Mouse (Mus musculus) liver, postnatal 0 days (tissue): ENCODE results near the gene Naa50.

ENCODE experiments used
- CTCF ChIP-seq: sonication (generic); IDR thresholded peaks from 2 replicates; pipeline ENCODE4 v1.5.1; 2016; ENCODE audit warnings: antibody characterized with exemption, low read depth
- EP300 ChIP-seq: IDR thresholded peaks from 2 replicates; pipeline ENCODE4 v1.6.1; 2016; ENCODE audit warnings: antibody characterized with exemption, low read depth, mild to moderate bottlenecking

DNA sequence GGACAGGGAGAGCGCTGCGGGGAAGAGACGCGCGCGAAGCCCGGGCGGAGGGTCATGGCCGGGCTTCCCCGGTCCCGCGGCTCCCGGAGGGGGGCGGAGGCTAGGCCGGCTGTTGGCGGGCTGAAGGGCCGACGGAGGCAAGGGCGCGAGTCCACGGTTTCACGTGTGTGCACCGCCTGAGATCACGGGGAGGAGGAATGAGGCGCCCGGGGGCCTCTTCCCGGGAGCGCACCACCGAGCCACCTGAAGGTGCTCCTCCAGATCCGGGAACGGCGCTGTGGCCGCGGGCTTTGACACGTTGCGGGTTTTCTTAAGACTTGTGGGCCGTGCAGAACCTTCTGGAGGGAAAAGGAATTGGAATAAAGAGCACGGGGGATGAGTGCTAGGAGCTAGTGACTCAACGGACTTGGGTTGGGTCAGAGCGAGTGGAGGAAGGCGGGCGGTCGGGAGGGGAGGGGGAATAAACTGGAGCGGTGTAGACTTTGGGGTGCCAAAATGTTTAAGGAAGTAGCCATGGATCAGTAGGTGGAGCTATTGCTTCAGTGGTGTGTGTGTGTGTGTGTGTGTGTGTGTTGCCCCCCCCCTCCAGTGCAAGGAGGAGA, 657 bp downstream of the Naa50 start:
- TF ChIP-seq CTCF = peak; percentile 75
- TF ChIP-seq EP300 = no peak
